Mouse (Mus musculus) heart, embryonic 16.5 days (tissue): ENCODE data around the gene Slc28a3. TPM values are rescaled to one million over a fixed set of nuclear protein-coding genes. Genes with fewer than 3 reads are reported as not detected.
A peak's percentile ranks its signal among the peaks of the same experiment; 100 is the strongest.

ENCODE experiments used
- ATAC-seq: fragments of 200-750 bp; cut with Nextera tagmentation; replicated peaks from 2 replicates; pipeline ENCODE4 v1.8.0; 2017; ENCODE audit warnings: moderate number of reproducible peaks; ENCODE audit not compliant: insufficient read depth, low FRiP score; ENCODE audit errors: extremely low read depth
- H3K27ac ChIP-seq: fragments of 300-500 bp; sonication (generic); 2 replicates; pipeline ENCODE4 v1.5.1; 2014; ENCODE audit warnings: mild to moderate bottlenecking, low read length, control low read depth, moderate library complexity
- H3K27me3 ChIP-seq: fragments of 300-500 bp; sonication (generic); 2 replicates; pipeline ENCODE4 v1.6.1; 2014; ENCODE audit warnings: low read length, mixed read lengths; ENCODE audit not compliant: control insufficient read depth, insufficient read depth
- H3K36me3 ChIP-seq: fragments of 300-500 bp; sonication (generic); 2 replicates; pipeline ENCODE4 v1.6.1; 2014; ENCODE audit not compliant: control insufficient read depth, insufficient read depth
- H3K4me1 ChIP-seq: fragments of 300-500 bp; sonication (generic); 2 replicates; pipeline ENCODE4 v1.6.1; 2014; ENCODE audit warnings: low read length, mixed read lengths; ENCODE audit not compliant: control insufficient read depth, insufficient read depth
- H3K4me2 ChIP-seq: fragments of 300-500 bp; sonication (generic); 2 replicates; pipeline ENCODE4 v1.6.1; 2014; ENCODE audit warnings: low read depth, mild to moderate bottlenecking, control low read depth, low read length
- H3K4me3 ChIP-seq: fragments of 300-500 bp; sonication (generic); 2 replicates; pipeline ENCODE4 v1.5.1; 2014; ENCODE audit warnings: mild to moderate bottlenecking, control low read depth, low read length
- H3K9ac ChIP-seq: fragments of 300-500 bp; sonication (generic); 2 replicates; pipeline ENCODE4 v1.6.1; 2014; ENCODE audit warnings: low read length, control low read depth
- H3K9me3 ChIP-seq: fragments of 300-500 bp; sonication (generic); replicated peaks from 2 replicates; pipeline ENCODE4 v1.6.1; 2016; ENCODE audit warnings: low read length; ENCODE audit not compliant: control insufficient read depth
- WGBS: fragments of 180-500 bp; shearing (Covaris S2); extraction: QIAGEN DNeasy Blood & Tissue Kit; methylation state at CpG from one replicate; pipeline ENCODE4 v1.1.7; 2014; 5-methylcytosine and 5-hydroxymethylcytosine counted together
- polyA plus RNA-seq: library from polyadenylated mRNA; unstranded; fragments of >200 nt; fragmentation: Nextera tagmentation; extraction: Ambion mirVana; gene quantifications from 2 replicates; pipeline ENCODE4 v1.2.1, GENCODE M21; 2015

The Slc28a3 gene
- polyA plus RNA-seq, 1 experiment from 2014 or later: not detected

DNA sequence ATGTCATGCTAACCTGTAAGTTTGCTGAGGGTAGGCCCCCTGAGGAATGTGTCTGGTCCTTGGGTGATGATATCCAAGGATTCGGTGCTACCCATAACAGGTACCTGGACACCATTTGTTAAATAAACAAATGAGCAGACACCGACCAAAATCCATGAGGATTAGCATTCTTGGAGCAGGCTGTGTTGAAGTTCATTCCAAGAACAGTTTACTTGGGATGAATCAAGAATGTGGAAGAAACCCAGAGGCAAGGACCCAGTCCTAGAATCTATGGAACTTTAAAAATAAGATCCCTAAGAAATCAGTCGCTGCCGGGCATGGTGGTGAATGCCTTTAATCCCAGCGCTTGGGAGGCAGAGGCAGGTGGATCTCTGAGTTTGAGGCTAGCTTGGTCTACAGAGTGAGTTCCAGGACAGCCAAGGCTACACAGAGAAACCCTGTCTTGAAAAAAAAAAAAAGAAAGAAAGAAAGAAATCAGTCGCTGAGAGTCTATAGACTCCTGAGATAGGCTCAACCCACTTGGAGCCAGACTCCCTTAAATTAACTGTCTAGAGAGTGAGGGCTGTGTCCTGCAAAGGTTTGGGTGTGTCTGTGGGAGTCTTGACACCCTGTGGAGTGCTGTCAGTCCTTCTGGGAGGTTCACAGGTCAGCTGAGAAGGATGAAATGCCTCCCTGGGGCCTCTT is 73.3 kb downstream of the Slc28a3 start:
- no peak overlapping the region for H3K4me3 ChIP-seq
- H3K36me3 ChIP-seq: no peaks in the 10 kb centered on the region
- 0 out of 2 replicates have a peak, but pooled peaks cover 3% of the 10 kb centered on the region for H3K9me3 ChIP-seq
- no peaks in the 10 kb centered on the region for H3K27me3 ChIP-seq
- no peak overlapping the region for H3K9ac ChIP-seq
- H3K4me1 ChIP-seq: 0 out of 2 replicates have a peak, but pooled peaks cover 2% of the 10 kb centered on the region
- ATAC-seq: no peak
- H3K27ac ChIP-seq: no peak overlapping the region
- 92% methylated on average over 6 of the region's 6 CpGs for WGBS
- no peak overlapping the region for H3K4me2 ChIP-seq

DNA sequence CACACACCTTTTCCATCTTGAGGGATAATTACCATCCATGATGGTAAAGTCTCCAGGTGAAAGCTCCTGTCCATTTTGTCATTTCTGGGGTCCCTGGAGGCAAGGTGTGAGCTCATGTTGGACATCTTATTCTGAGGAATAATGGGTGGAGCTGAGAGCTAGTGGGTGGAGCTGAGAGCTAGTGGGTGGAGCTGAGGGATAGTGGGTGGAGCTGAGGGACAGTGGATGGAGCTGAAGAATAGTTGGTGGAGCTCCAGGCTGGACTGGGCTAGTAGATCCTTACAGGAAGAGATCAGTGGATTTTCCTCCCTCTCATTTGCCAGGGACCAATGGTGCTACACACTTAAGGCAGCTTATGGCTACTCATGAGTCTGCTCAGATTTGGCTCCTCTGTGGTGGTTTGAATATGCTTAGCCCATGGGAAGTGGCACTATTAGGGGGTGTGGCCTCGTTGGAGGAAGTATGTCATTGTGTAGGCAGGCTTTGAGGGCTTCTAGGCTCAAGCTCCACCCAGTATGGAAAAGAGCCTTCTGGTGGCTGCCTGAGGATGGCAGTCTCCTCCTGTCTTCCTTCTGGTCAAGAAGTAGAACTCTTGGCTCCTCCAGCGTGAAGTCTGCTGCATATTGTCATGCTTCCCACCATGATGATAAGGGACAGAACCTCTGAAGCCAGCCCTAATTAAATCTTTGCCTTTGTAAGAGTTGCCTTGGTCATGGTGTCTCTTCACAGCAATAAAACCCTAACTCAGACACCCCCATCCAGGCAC is 74.0 kb downstream of the Slc28a3 start:
- no peaks in the 10 kb centered on the region for H3K27me3 ChIP-seq
- ATAC-seq: no peak
- no peaks in the 10 kb centered on the region for H3K36me3 ChIP-seq
- H3K27ac ChIP-seq: no peak overlapping the region
- no peak overlapping the region for H3K4me2 ChIP-seq
- H3K9me3 ChIP-seq: 0 out of 2 replicates have a peak, but pooled peaks cover 3% of the 10 kb centered on the region
- 0 out of 2 replicates have a peak, but pooled peaks cover 2% of the 10 kb centered on the region for H3K4me1 ChIP-seq
- 70% methylated on average over 2 of the region's 2 CpGs for WGBS
- no peak overlapping the region for H3K9ac ChIP-seq
- H3K4me3 ChIP-seq: no peak overlapping the region

DNA sequence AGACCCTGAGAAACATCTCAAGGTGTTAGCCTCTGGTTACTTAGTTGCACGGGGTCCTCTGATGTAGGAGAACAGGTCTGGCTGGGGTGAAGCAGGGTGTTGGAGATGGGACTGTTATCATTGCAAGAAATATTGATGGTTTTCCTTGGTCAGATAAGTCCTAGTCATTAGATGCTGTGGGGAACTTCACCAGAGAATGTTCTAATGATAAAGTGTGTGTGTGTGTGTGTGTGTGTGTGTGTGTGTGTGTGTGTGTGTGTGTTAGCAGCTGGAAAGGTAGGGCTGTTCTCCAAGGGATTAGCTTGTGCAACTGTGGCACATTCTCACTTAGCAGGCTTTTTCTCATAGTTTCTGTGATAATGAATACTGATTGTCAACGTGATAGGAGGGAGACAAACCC is 75.4 kb downstream of the Slc28a3 start:
- Histone ChIP-seq H3K4me2 (no peak overlapping the region), H3K27me3 (no peaks in the 10 kb centered on the region), H3K36me3 (no peaks in the 10 kb centered on the region), H3K9me3 (0 out of 2 replicates have a peak, but pooled peaks cover 3% of the 10 kb centered on the region), H3K27ac (no peak overlapping the region), H3K9ac (no peak overlapping the region), H3K4me1 (0 out of 2 replicates have a peak, but pooled peaks cover 2% of the 10 kb centered on the region), H3K4me3 (no peak overlapping the region)
- WGBS: 60% methylated on average over 2 of the region's 2 CpGs
- ATAC-seq: no peak

DNA sequence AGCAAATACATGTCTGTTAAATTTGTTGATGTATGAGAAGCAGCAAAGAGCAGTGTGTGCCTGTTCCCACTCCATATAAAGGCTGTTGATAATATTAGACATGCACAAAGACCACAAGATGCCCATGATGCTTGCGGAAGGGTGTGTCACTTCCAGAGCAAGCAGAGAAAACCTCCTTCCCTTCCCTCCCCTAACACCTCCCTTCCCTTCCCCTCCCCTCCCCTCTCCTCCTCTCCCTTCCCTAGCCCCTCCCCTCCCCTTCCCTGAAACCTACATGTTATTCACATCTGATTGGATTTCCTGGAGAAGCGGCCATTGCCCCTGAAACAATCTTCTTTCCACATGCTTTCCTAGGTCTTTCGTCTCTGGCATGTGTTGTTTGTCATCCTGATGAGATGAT is 75.8 kb downstream of the Slc28a3 start:
- Histone ChIP-seq H3K4me1 (0 out of 2 replicates have a peak, but pooled peaks cover 2% of the 10 kb centered on the region), H3K4me3 (no peak overlapping the region), H3K27ac (no peak overlapping the region), H3K27me3 (no peaks in the 10 kb centered on the region), H3K9ac (no peak overlapping the region), H3K4me2 (no peak overlapping the region), H3K9me3 (0 out of 2 replicates have a peak, but pooled peaks cover 3% of the 10 kb centered on the region), H3K36me3 (no peaks in the 10 kb centered on the region)
- no peak for ATAC-seq
- 65% methylated on average over 3 of the region's 3 CpGs for WGBS

DNA sequence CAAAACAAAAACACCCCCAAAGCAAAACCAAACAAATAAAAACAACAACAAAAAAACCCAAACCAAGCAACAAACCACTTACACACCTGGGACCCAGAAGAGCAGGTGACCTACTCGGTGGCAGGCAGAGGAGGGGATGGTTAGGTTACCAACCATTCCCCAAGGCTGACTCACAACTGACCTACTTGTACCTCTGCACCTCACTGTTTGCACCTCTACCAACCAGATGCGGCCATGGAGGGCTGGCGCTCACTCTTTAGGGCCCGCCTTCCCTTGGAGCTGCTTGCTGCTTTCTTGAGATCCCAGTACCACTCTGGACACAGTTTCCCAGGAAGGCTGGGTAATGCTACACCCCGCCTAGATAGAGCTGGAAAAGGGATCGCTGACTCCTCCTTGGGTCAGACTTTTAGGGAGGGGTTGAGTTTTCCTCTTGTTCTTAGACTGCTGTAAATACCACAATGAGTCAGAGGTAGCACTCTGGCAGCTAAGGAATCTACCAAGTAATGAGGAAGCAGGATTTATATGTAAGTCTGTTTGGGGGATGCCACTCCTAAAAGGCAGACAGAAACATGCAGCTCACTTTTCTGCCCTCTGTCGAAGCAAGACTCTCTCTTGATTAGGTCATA is 76.3 kb downstream of the Slc28a3 start:
- no peak for ATAC-seq
- no peaks in the 10 kb centered on the region for H3K36me3 ChIP-seq
- 58% methylated on average over 7 of the region's 7 CpGs for WGBS
- H3K27me3 ChIP-seq: no peaks in the 10 kb centered on the region
- no peak overlapping the region for H3K9ac ChIP-seq
- no peak overlapping the region for H3K4me3 ChIP-seq
- H3K4me2 ChIP-seq: no peak overlapping the region
- H3K9me3 ChIP-seq: 0 out of 2 replicates have a peak, but pooled peaks cover 3% of the 10 kb centered on the region
- H3K4me1 ChIP-seq: 0 out of 2 replicates have a peak, but pooled peaks cover 2% of the 10 kb centered on the region
- H3K27ac ChIP-seq: no peak overlapping the region

DNA sequence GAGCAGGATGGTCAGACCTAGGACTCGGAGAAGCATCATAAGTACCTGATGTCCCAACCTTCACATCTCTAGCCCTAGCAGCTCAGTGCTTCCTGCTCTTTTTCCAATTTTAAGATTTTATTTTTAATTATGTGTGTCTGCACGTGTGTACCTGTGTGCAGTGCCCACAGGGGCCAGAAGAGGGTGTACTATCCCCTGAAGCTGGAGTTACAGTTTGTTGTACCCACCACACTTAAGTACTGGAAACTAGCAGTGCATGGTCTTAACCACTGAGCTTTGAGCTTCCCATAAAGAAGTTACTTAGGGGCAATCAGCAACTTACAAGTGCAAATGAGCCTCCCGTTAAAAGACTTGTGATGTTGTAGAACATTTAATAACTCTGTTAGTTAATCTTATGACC is 86.1 kb downstream of the Slc28a3 start:
- H3K9ac ChIP-seq: no peak overlapping the region
- peaks cover 22% of the 10 kb centered on the region for H3K4me1 ChIP-seq
- peaks cover 3% of the 10 kb centered on the region; the same call in 1 of the 2 replicates for H3K27me3 ChIP-seq
- H3K9me3 ChIP-seq: peaks cover 6% of the 10 kb centered on the region; the same call in 1 of the 2 replicates
- WGBS: 79% methylated on average over 3 of the region's 3 CpGs
- H3K4me2 ChIP-seq: no peak overlapping the region
- H3K4me3 ChIP-seq: no peak overlapping the region
- H3K36me3 ChIP-seq: no peaks in the 10 kb centered on the region
- ATAC-seq: no peak
- H3K27ac ChIP-seq: no peak overlapping the region

DNA sequence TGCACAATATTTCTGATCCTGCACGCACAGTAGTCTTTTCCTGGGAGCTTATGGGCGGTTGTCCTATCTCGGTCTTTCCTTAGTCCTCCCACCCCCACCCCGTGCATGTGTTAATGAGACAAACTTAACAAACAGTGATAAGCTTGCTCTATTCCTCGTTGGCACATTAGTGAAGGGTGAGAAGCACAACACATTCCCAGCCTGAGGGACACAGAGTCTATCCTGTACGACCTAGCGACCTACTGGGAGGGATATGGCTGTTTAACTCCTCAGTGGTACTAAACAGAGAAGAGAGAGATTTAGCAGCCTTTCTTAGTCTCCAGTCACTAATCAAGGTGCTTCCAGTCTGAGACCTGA is 86.9 kb downstream of the Slc28a3 start:
- Histone ChIP-seq H3K27me3 (peaks cover 3% of the 10 kb centered on the region; the same call in 1 of the 2 replicates), H3K9ac (no peak overlapping the region), H3K4me1 (peaks cover 22% of the 10 kb centered on the region), H3K4me2 (no peak overlapping the region), H3K9me3 (peaks cover 6% of the 10 kb centered on the region; the same call in 1 of the 2 replicates), H3K27ac (no peak overlapping the region), H3K4me3 (no peak overlapping the region), H3K36me3 (no peaks in the 10 kb centered on the region)
- 26% methylated on average over 7 of the region's 7 CpGs for WGBS
- ATAC-seq: no peak

DNA sequence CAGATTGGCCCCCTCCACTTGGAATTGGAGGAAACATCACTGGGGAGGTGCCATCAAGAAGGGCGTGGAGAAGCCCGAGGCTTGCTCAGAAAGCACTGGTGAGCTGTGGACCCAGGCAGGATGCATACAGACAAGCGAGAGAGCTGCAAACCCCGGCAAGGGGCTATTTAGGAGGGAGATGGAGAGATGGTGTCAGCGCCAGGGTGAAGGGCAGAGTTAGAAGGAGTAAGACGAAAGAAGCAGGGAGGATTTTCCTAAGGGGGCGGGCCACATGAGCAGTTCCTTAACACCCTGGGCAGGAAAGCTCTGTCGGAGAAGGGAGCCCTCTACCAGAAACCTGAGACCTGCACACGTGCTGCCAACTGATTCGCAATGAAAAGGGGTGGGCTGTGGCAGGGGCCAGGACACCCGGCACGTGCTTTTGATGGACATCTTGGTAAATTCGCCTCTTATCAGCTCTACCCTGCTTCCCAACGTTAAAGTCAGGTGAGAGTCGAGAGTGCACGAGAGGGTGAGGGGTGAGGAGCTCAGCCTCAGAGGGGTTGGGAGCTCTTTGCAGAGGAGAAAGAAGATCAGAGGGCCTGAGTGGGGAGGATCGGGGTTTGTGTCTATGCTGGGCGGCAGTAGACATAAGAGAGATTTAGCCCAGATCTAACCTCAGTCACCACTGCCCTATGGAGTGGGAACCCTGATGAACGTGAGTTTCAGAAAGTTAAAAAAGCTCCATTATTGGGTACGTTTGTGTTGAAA is 87.5 kb downstream of the Slc28a3 start:
- H3K4me2 ChIP-seq: peak overlapping the region; percentile 38
- H3K27me3 ChIP-seq: peaks cover 3% of the 10 kb centered on the region; the same call in 1 of the 2 replicates
- H3K4me3 ChIP-seq: peak overlapping the region; percentile 0; the same call in 1 of the 2 replicates
- no peaks in the 10 kb centered on the region for H3K36me3 ChIP-seq
- peaks cover 22% of the 10 kb centered on the region for H3K4me1 ChIP-seq
- peak; percentile 39 for ATAC-seq
- H3K27ac ChIP-seq: no peak overlapping the region
- no peak overlapping the region for H3K9ac ChIP-seq
- WGBS: 11% methylated on average over 20 of the region's 20 CpGs
- peaks cover 6% of the 10 kb centered on the region; the same call in 1 of the 2 replicates for H3K9me3 ChIP-seq
